Mouse (Mus musculus): ENCODE results near the gene Cul4b.
"Not testable (repeated sequence)": the region's sequence is repeated elsewhere in the genome, so short reads cannot be mapped to it uniquely, and the experiment has no call there.

Cul4b gene

GRCm38 (mm10) chrX:38576078-38576477 is at the start of gene Cul4b:
TSS of gene Cul4b (minus strand) at chrX:38576196.
- in situ Hi-C loops (cut with MboI; ENCODE audit: unreplicated experiment in 2 of 2) = no loop called here

GRCm38 (mm10) chrX:38600995-38601369 is 25.0 kb upstream of the Cul4b start:
- in situ Hi-C loops (cut with MboI; ENCODE audit: unreplicated experiment in 2 of 2) = no loop called here

GRCm38 (mm10) chrX:38600177-38600994 is 24.4 kb upstream of the Cul4b start, which contains the start of gene Mcts1:
TSS of gene Mcts1 (plus strand) at chrX:38600578.
- in situ Hi-C loops (cut with MboI; ENCODE audit: unreplicated experiment in 2 of 2) = no loop called here

- in situ Hi-C loops (cut with MboI; ENCODE audit: unreplicated experiment in 2 of 2) = no loop called here
Measured at GRCm38 (mm10) chrX:38593180-38593889, 17.3 kb upstream of the Cul4b start.

- in situ Hi-C loops (cut with MboI; ENCODE audit: unreplicated experiment in 2 of 2) = no loop called here
Measured at GRCm38 (mm10) chrX:38591749-38592148, 15.8 kb upstream of the Cul4b start.

GRCm38 (mm10) chrX:38589827-38590226 is 13.8 kb upstream of the Cul4b start:
- in situ Hi-C loops (cut with MboI; ENCODE audit: unreplicated experiment in 2 of 2) = no loop called here

- in situ Hi-C loops (cut with MboI; ENCODE audit: unreplicated experiment in 2 of 2) = no loop called here
Measured at GRCm38 (mm10) chrX:38583261-38583660, 7.3 kb upstream of the Cul4b start.

GRCm38 (mm10) chrX:38581140-38581539 is 5.1 kb upstream of the Cul4b start:
- in situ Hi-C loops (cut with MboI; ENCODE audit: unreplicated experiment in 2 of 2) = no loop called here

GRCm38 (mm10) chrX:38566521-38567205 is 9.3 kb downstream of the Cul4b start:
- in situ Hi-C loops (cut with MboI; ENCODE audit: unreplicated experiment in 2 of 2) = loop anchor here in 1 of 2 experiments (10.0 kb wide), 1 partner anchor 102 kb away; no protein-coding TSS in a partner anchor

- in situ Hi-C loops (cut with MboI; ENCODE audit: unreplicated experiment in 2 of 2) = loop anchor here in 1 of 2 experiments (10.0 kb wide), 1 partner anchor 100 kb away; no protein-coding TSS in a partner anchor
Measured at GRCm38 (mm10) chrX:38565176-38565542, 10.8 kb downstream of the Cul4b start.

- in situ Hi-C loops (cut with MboI; ENCODE audit: unreplicated experiment in 2 of 2) = loop anchor here in 1 of 2 experiments (5.0 to 10.0 kb wide), 2 partner anchors 73 to 100 kb away; partner anchors contain the start of gene C1galt1c1
Measured at GRCm38 (mm10) chrX:38564542-38565175, 11.3 kb downstream of the Cul4b start.

- in situ Hi-C loops (cut with MboI; ENCODE audit: unreplicated experiment in 2 of 2) = loop anchor here in 1 of 2 experiments (5.0 to 10.0 kb wide), 2 partner anchors 73 to 99 kb away; partner anchors contain the start of gene C1galt1c1
Measured at GRCm38 (mm10) chrX:38563941-38564541, 12.0 kb downstream of the Cul4b start.

GRCm38 (mm10) chrX:38553255-38553654 is 22.7 kb downstream of the Cul4b start:
- in situ Hi-C loops (cut with MboI; ENCODE audit: unreplicated experiment in 2 of 2) = no loop called here

GRCm38 (mm10) chrX:38514556-38514955 is 61.4 kb downstream of the Cul4b start:
- in situ Hi-C loops (cut with MboI; ENCODE audit: unreplicated experiment in 2 of 2) = loop anchor here (5.0 kb wide), 2 partner anchors 138 to 143 kb away; no protein-coding TSS in a partner anchor

GRCm38 (mm10) chrX:38504846-38505245 is 71.2 kb downstream of the Cul4b start:
- in situ Hi-C loops (cut with MboI; ENCODE audit: unreplicated experiment in 2 of 2) = loop anchor here in 1 of 2 experiments (10.0 kb wide), 2 partner anchors 170 to 430 kb away; no protein-coding TSS in a partner anchor

GRCm38 (mm10) chrX:38502182-38502581 is 73.8 kb downstream of the Cul4b start:
- in situ Hi-C loops (cut with MboI; ENCODE audit: unreplicated experiment in 2 of 2) = loop anchor here in 1 of 2 experiments (10.0 kb wide), 2 partner anchors 167 to 427 kb away; no protein-coding TSS in a partner anchor

GRCm38 (mm10) chrX:38485464-38485863 is 90.5 kb downstream of the Cul4b start:
- in situ Hi-C loops (cut with MboI; ENCODE audit: unreplicated experiment in 2 of 2) = not testable (repeated sequence)
